In genomic region chr17:56241541-56242401, GRCm38 (mm10) we compare ENCODE assay signal across 8 mouse cellular contexts. TPM values are rescaled to one million over a fixed set of nuclear protein-coding genes. Genes with fewer than 3 reads are reported as not detected.
DNase-seq lines count a peak whose midpoint lies in the region; ATAC-seq and TF ChIP-seq lines count a peak whose summit lies in the region.

No protein-coding gene starts in this region.

- H3K4me1 ChIP-seq in cerebellum, adult 2 months (ENCODE audit: control insufficient read depth, insufficient read depth, low read length): peaks cover 7% of the 10 kb centered on the region; the same call in 1 of the 2 replicates
- H3K4me1 ChIP-seq in hindbrain, postnatal 0 days (ENCODE audit: insufficient read depth, low read length): peaks cover 3% of the 10 kb centered on the region; the same call in 1 of the 2 replicates

- no peaks in the 10 kb centered on the region for H3K36me3 ChIP-seq in hindbrain, postnatal 0 days (ENCODE audit: insufficient read depth, low read length)

- peak overlapping the region; percentile 98 for H3K4me3 ChIP-seq in cerebellum, adult 2 months (replicated peaks; ENCODE audit: insufficient read depth, low read depth, low read length)
- peak overlapping the region; percentile 50 for H3K4me3 ChIP-seq in hindbrain, postnatal 0 days (ENCODE audit: low read length)

- H3K27ac ChIP-seq in cerebellum, adult 2 months (ENCODE audit: insufficient read depth, low read length): peak overlapping the region; percentile 84
- peak overlapping the region; percentile 71; the same call in 1 of the 2 replicates for H3K27ac ChIP-seq in hindbrain, postnatal 0 days

- peak; percentile 100 for TF ChIP-seq POLR2A in cerebellum, adult 2 months (IDR thresholded peaks at IDR 0.05; ENCODE audit: borderline replicate concordance, insufficient read depth, low read length)

- no peaks in the 10 kb centered on the region for H3K27me3 ChIP-seq in cerebellum, adult 2 months (ENCODE audit: control insufficient read depth, insufficient read depth, low read length)
- H3K27me3 ChIP-seq in hindbrain, postnatal 0 days (ENCODE audit: insufficient read depth, low read length): no peaks in the 10 kb centered on the region

- peak; percentile 91 for DNase-seq in NIH3T3 (ENCODE audit: low read depth)
- DNase-seq in cerebellum, adult 2 months: peak; percentile 91 to 93
- DNase-seq in frontal cortex, adult 2 months (ENCODE audit: extremely low spot score in 1 of 2, low spot score in 1 of 2): peak; percentile 71 to 85
- DNase-seq in hindbrain, postnatal 0 days (ENCODE audit: low spot score): peak; percentile 90
- DNase-seq in left cerebral cortex, adult 8-10 months (ENCODE audit: low spot score in 2 of 2): peak; percentile 69 to 71
- peak; percentile 93 for DNase-seq in mesoderm, embryonic 11.5 days (ENCODE audit: low read depth, low spot score)
- peak; percentile 83 for DNase-seq in right cerebral cortex, postnatal 14 days
- DNase-seq in urinary bladder, postnatal 25 days (ENCODE audit: low spot score): peak; percentile 88

- TF ChIP-seq CTCF in cerebellum, adult 2 months (IDR thresholded peaks at IDR 0.05; ENCODE audit: borderline replicate concordance, insufficient read depth, low read depth, low read length): peak; percentile 28; the same call in 1 of the 2 replicates
- peak; percentile 40; the same call in 1 of the 2 replicates for TF ChIP-seq CTCF in hindbrain, postnatal 0 days (IDR thresholded peaks at IDR 0.05; ENCODE audit: low read depth)

- no peaks in the 10 kb centered on the region for H3K9me3 ChIP-seq in hindbrain, postnatal 0 days (ENCODE audit: low read length)

- H3K9ac ChIP-seq in hindbrain, postnatal 0 days (replicated peaks; ENCODE audit: low read length): peak overlapping the region; percentile 57

- WGBS in cerebellum, adult 2 months: under 1% methylated on average over 33 of the region's 33 CpGs
- WGBS in hindbrain, postnatal 0 days: under 1% methylated on average over 33 of the region's 33 CpGs

- peak; percentile 93 for ATAC-seq in hindbrain, postnatal 0 days

- H3K4me2 ChIP-seq in hindbrain, postnatal 0 days (ENCODE audit: low read depth, low read length): peak overlapping the region; percentile 50

RNA-seq across cellular contexts. Expression of gene Fem1a, which starts 14.8 kb away (rescaled TPM):
- polyA plus RNA-seq in cerebellum, adult 2 months (2012; rRNA removed): 19.9 and 21.8 TPM in 2 replicates
- 23.7 and 24.1 TPM in 2 replicates for polyA plus RNA-seq in frontal cortex, adult 2 months (2012; rRNA removed)
- total RNA-seq in hindbrain, postnatal 0 days (2014; rRNA removed): 47.0 and 49.2 TPM in 2 replicates
- 15.1 and 15.7 TPM in 2 replicates for polyA plus RNA-seq in hindbrain, postnatal 0 days (2015; fragmentation: Nextera tagmentation; extraction: Ambion mirVana)
- 10 to 100 TPM; 33.1 to 34.5 (median 33.8) TPM for total RNA-seq in left cerebral cortex, adult 8-10 months (2022)

RNA-seq across cellular contexts. Expression of gene Dpp9, which starts 23.1 kb away (rescaled TPM):
- 54.7 and 56.3 TPM in 2 replicates for polyA plus RNA-seq in cerebellum, adult 2 months (2012; rRNA removed)
- 49.7 and 52.4 TPM in 2 replicates for polyA plus RNA-seq in frontal cortex, adult 2 months (2012; rRNA removed)
- 30.3 and 31.3 TPM in 2 replicates for total RNA-seq in hindbrain, postnatal 0 days (2014; rRNA removed)
- polyA plus RNA-seq in hindbrain, postnatal 0 days (2015; fragmentation: Nextera tagmentation; extraction: Ambion mirVana): 18.9 and 19.0 TPM in 2 replicates
- total RNA-seq in left cerebral cortex, adult 8-10 months (2022): 10 to 100 TPM; 56.1 to 61.3 (median 59.8) TPM

RNA-seq across cellular contexts. Expression of gene Ticam1, which starts 34.8 kb away (rescaled TPM):
- polyA plus RNA-seq in cerebellum, adult 2 months (2012; rRNA removed): 4.5 and 4.7 TPM in 2 replicates
- polyA plus RNA-seq in frontal cortex, adult 2 months (2012; rRNA removed): 4.5 and 5.0 TPM in 2 replicates
- 3.1 and 3.4 TPM in 2 replicates for total RNA-seq in hindbrain, postnatal 0 days (2014; rRNA removed)
- 1.2 and 1.3 TPM in 2 replicates for polyA plus RNA-seq in hindbrain, postnatal 0 days (2015; fragmentation: Nextera tagmentation; extraction: Ambion mirVana)
- total RNA-seq in left cerebral cortex, adult 8-10 months (2022): 1 to 10 TPM; 5.7 to 8.4 (median 6.5) TPM

RNA-seq across cellular contexts. Expression of gene Plin3, which starts 50.9 kb away (rescaled TPM):
- 15.6 and 20.9 TPM in 2 replicates for polyA plus RNA-seq in cerebellum, adult 2 months (2012; rRNA removed)
- 10.8 and 11.2 TPM in 2 replicates for polyA plus RNA-seq in frontal cortex, adult 2 months (2012; rRNA removed)
- total RNA-seq in hindbrain, postnatal 0 days (2014; rRNA removed): 12.4 and 13.9 TPM in 2 replicates
- polyA plus RNA-seq in hindbrain, postnatal 0 days (2015; fragmentation: Nextera tagmentation; extraction: Ambion mirVana): 16.0 and 17.0 TPM in 2 replicates
- total RNA-seq in left cerebral cortex, adult 8-10 months (2022): 10 to 100 TPM; 14.6 to 18.2 (median 15.4) TPM

RNA-seq across cellular contexts. Expression of gene Mydgf, which starts 58.1 kb away (rescaled TPM):
- polyA plus RNA-seq in cerebellum, adult 2 months (2012; rRNA removed): 44.5 and 45.0 TPM in 2 replicates
- 43.1 and 43.8 TPM in 2 replicates for polyA plus RNA-seq in frontal cortex, adult 2 months (2012; rRNA removed)
- total RNA-seq in hindbrain, postnatal 0 days (2014; rRNA removed): 58.1 and 59.0 TPM in 2 replicates
- 86.6 and 86.9 TPM in 2 replicates for polyA plus RNA-seq in hindbrain, postnatal 0 days (2015; fragmentation: Nextera tagmentation; extraction: Ambion mirVana)
- 10 to 100 TPM; 36.8 to 38.3 (median 37.5) TPM for total RNA-seq in left cerebral cortex, adult 8-10 months (2022)

Comparison
In these comparisons a context has a peak if more than half of its experiments do, and no peak if none do; other contexts are left out.
1. Peak in every context shown above with its lines: DNase-seq, ATAC-seq, H3K4me3 ChIP-seq and H3K27ac ChIP-seq.